Mouse (Mus musculus) brain, embryonic 14.5 days (tissue): Measurements from ENCODE around the gene Chchd2.

ENCODE experiments used
- CTCF ChIP-seq: fragments of 200-500 bp; IDR thresholded peaks from 2 replicates; pipeline ENCODE4 v1.5.1; 2012; ENCODE audit warnings: inconsistent platforms, mild to moderate bottlenecking, moderate library complexity, borderline replicate concordance; ENCODE audit not compliant: insufficient read depth, insufficient read length; ENCODE audit errors: extremely low read depth
- POLR2A ChIP-seq: fragments of 200-500 bp; IDR thresholded peaks from 2 replicates; pipeline ENCODE4 v1.6.1; 2012; ENCODE audit warnings: mild to moderate bottlenecking, inconsistent platforms, borderline replicate concordance; ENCODE audit not compliant: poor library complexity, insufficient read depth, insufficient read length, severe bottlenecking; ENCODE audit errors: extremely low read depth

DNA sequence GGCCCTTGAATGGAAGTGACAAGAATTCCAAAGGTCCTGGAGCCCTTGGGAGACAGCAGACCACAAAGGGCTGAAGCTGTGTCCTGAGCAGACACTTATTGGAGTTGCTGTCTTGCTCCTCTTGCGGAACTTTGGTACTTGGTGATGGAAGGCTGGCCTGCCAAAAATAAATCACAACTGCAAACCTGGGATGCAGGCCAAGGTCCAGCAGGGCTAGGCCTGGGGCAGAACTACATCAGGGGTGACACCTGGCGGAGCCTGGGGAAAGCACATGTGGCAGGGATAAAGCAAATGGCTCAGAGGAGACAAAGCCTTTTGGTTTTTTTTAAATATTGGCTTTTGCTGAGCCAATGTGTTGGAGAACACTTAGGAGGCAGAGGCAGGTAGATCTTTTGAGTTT is 8.3 kb downstream of the Chchd2 start:
- TF ChIP-seq CTCF (peak; percentile 54; the same call in 1 of the 2 replicates), POLR2A (no peak)
